Mouse (Mus musculus) E14TG2a.4 (cell line): Measurements from ENCODE around the gene Dcaf4.

ENCODE experiments used
- H3K27me3 ChIP-seq: 2 replicates; pipeline ENCODE4 v1.6.1; 2014; ENCODE audit warnings: low read length, control low read depth; ENCODE audit not compliant: insufficient read depth
- H3K36me3 ChIP-seq: 2 replicates; pipeline ENCODE4 v1.6.1; 2014; ENCODE audit warnings: low read length, control low read depth; ENCODE audit not compliant: insufficient read depth
- H3K4me1 ChIP-seq: replicated peaks from 2 replicates; pipeline ENCODE4 v1.6.1; 2014; ENCODE audit warnings: low read depth, low read length, control low read depth
- H3K4me3 ChIP-seq: replicated peaks from 2 replicates; pipeline ENCODE4 v1.5.1; 2014; ENCODE audit warnings: mild to moderate bottlenecking, low read length
- H3K9me3 ChIP-seq: 2 replicates; pipeline ENCODE4 v1.6.1; 2014; ENCODE audit warnings: low read length, control low read depth
- CTCF ChIP-seq: conservative IDR thresholded peaks from 2 replicates; pipeline ENCODE4 v1.5.1; 2014; ENCODE audit warnings: low read length
- NANOG ChIP-seq: IDR thresholded peaks from 2 replicates; pipeline ENCODE4 v1.6.1; 2014; ENCODE audit warnings: borderline replicate concordance, low read length, mixed read lengths
- POU5F1 ChIP-seq: IDR thresholded peaks from 2 replicates; pipeline ENCODE4 v1.6.1; 2014; ENCODE audit warnings: low read length, borderline replicate concordance

The Dcaf4 gene

DNA sequence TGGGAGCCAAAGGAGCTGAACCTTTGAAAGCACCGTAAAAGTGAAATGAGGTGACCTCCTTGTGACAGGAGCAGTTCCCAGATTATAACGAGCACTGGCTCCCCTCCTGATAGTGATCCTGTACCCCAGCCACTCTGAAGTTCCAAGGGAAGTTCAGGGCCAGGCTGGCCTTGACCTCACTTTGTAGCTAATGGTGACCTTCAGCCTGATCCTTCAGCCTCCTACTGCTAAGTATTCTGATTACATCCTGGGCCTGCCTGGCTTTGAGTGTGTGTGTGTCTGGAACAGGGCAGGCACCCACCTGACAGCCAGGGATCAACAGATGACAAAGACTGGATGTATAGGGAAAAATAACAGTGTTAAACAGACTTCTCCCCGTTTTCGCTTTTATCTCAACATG lies 3.6 kb downstream of the Dcaf4 start:
- TF ChIP-seq CTCF (no peak), NANOG (peak; percentile 69)

DNA sequence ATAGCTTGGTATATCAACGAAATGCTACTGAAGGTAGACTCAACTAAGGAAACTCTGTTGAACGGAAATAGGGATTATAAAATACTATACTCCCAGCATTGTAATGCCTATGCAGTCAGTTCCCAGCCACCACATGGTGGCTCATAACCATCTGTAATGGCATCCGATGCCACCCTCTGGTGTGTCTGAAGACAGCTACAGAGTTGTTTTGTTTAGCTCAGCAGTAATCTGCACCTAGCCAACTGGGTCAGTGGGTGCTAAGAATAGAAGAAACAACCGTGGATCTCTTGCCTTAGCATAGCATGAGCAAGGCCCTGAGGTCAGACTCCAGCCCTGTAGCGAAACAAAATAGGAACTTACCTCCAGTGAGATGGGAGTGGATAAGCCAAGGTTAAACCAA lies 4.1 kb downstream of the Dcaf4 start:
- peaks cover 90% of the 10 kb centered on the region for H3K4me1 ChIP-seq
- TF ChIP-seq CTCF, result no peak
- TF ChIP-seq NANOG, result no peak
- no peak for TF ChIP-seq POU5F1
- H3K9me3 ChIP-seq, result no peaks in the 10 kb centered on the region
- H3K27me3 ChIP-seq, result no peaks in the 10 kb centered on the region
- H3K36me3 ChIP-seq, result peaks cover 42% of the 10 kb centered on the region
- H3K4me3 ChIP-seq, result peak overlapping the region; percentile 59

More for the DNA sequence above, 3.6 kb downstream of the Dcaf4 start:
- Histone ChIP-seq H3K36me3 (peaks cover 38% of the 10 kb centered on the region), H3K4me3 (peak overlapping the region; percentile 59), H3K4me1 (peaks cover 91% of the 10 kb centered on the region), H3K27me3 (no peaks in the 10 kb centered on the region), H3K9me3 (no peaks in the 10 kb centered on the region)

- H3K4me1 ChIP-seq, result peaks cover 83% of the 10 kb centered on the region
- H3K27me3 ChIP-seq, result no peaks in the 10 kb centered on the region
- peaks cover 57% of the 10 kb centered on the region for H3K36me3 ChIP-seq
- TF ChIP-seq NANOG (no peak), CTCF (no peak), POU5F1 (no peak)
- H3K9me3 ChIP-seq, result no peaks in the 10 kb centered on the region
- H3K4me3 ChIP-seq, result peak overlapping the region; percentile 59
Measured at GRCm38 (mm10) chr12:83525822-83526544, 5.7 kb downstream of the Dcaf4 start.

DNA sequence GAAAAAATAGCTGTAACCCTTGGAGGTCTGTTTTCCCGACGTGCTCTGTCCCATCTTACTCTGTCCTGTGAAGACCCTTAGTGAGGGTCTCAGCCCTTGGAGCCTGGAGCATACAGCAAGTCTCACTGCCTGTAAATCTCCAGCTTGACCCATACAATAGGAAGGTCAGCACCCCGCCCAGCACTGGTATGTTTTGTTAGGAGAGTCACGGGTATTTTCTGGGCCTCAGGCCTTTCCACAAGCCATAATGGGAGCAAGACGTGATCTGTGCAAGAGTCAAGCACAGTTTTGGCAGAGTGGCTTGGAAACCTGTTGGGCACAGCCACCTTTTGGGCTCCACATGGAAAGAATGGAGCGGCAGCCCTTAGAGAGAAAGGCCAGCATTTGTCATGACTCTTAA lies 7.5 kb downstream of the Dcaf4 start:
- peak overlapping the region; percentile 30; the same call in 1 of the 2 replicates for H3K4me3 ChIP-seq
- peaks cover 82% of the 10 kb centered on the region for H3K4me1 ChIP-seq
- peaks cover 75% of the 10 kb centered on the region for H3K36me3 ChIP-seq
- H3K27me3 ChIP-seq, result no peaks in the 10 kb centered on the region
- no peak for TF ChIP-seq CTCF
- no peak for TF ChIP-seq POU5F1
- TF ChIP-seq NANOG, result no peak
- no peaks in the 10 kb centered on the region for H3K9me3 ChIP-seq

DNA sequence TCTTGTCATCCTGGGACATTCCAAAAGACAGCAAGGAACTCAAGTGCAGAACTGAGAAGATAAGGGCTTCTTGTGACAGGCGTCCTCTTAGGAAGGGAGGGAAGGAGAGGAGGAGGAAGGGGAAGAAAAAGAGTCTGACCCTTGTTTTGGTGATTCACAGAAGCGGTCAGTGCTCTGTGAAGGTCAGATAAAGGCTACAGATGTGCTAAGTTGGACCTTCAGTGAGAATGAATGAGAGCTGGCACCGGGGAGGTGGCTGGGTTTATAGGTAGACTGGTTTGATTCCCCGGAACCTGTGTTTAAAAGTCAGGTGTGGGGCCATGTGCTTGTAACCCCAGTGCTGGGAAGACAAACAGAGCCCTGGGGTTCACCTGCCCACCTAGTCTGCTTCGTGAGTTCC lies 8.4 kb downstream of the Dcaf4 start:
- TF ChIP-seq POU5F1, result no peak
- no peaks in the 10 kb centered on the region for H3K27me3 ChIP-seq

DNA sequence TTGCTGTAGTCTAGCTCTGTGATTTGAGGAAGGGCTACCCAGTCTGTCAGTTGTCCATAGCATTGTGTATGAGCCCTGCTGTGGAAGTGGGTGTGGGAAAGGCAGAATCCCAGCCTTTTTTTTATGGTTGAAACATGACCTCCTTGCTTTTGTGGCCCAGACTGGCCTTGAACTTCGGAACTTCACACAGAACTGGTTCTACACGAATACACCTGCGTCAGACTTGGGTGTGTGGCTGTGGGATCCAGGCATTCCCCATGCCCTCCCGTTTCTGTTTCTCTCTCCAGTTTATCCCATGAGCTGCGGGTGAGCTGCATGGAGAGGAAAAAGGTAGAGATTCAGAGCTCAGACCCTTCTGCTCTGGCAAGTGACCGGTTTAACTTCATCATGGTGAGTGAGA lies 11.7 kb downstream of the Dcaf4 start:
- Histone ChIP-seq H3K9me3 (no peaks in the 10 kb centered on the region), H3K4me1 (peaks cover 71% of the 10 kb centered on the region), H3K36me3 (peaks cover 94% of the 10 kb centered on the region), H3K4me3 (no peak overlapping the region), H3K27me3 (no peaks in the 10 kb centered on the region)
- no peak for TF ChIP-seq POU5F1
- no peak for TF ChIP-seq CTCF
- no peak for TF ChIP-seq NANOG

More for the DNA sequence above, 8.4 kb downstream of the Dcaf4 start:
- H3K4me3 ChIP-seq, result peak overlapping the region; percentile 30; the same call in 1 of the 2 replicates
- H3K36me3 ChIP-seq, result peaks cover 81% of the 10 kb centered on the region
- H3K4me1 ChIP-seq, result peaks cover 78% of the 10 kb centered on the region
- no peaks in the 10 kb centered on the region for H3K9me3 ChIP-seq

GRCm38 (mm10) chr12:83532966-83533365 lies 12.7 kb downstream of the Dcaf4 start:
- Histone ChIP-seq H3K4me1 (peaks cover 62% of the 10 kb centered on the region), H3K4me3 (no peak overlapping the region), H3K9me3 (no peaks in the 10 kb centered on the region), H3K36me3 (peaks cover 95% of the 10 kb centered on the region), H3K27me3 (no peaks in the 10 kb centered on the region)
- TF ChIP-seq NANOG (no peak), CTCF (no peak), POU5F1 (no peak)

DNA sequence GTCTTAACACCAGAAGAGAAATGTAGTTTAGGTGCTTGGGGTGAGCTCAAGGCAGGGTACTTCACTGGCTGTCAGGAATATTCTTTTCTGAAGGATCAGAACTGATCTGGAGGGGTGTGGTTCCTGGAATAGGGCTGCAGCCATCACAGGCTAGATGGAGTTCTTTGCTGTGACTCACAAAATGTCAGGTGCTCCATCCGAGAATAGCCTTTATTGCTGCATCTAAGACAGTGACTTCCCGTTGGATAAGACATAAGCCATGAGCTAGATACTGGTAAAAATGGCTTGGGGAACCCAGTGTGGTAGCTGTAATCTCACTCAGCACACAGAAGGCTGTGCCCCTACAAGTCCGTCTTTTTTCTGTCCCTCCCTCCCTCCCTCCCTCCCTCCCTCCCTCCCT lies 13.9 kb downstream of the Dcaf4 start:
- Histone ChIP-seq H3K4me1 (peaks cover 49% of the 10 kb centered on the region), H3K4me3 (no peak overlapping the region), H3K36me3 (peaks cover 95% of the 10 kb centered on the region), H3K9me3 (no peaks in the 10 kb centered on the region), H3K27me3 (no peaks in the 10 kb centered on the region)
- TF ChIP-seq NANOG (no peak), POU5F1 (no peak), CTCF (no peak)

- peaks cover 49% of the 10 kb centered on the region for H3K4me1 ChIP-seq
- TF ChIP-seq CTCF (no peak), POU5F1 (no peak), NANOG (no peak)
- H3K9me3 ChIP-seq, result no peaks in the 10 kb centered on the region
- H3K27me3 ChIP-seq, result no peaks in the 10 kb centered on the region
- H3K4me3 ChIP-seq, result no peak overlapping the region
- peaks cover 97% of the 10 kb centered on the region for H3K36me3 ChIP-seq
Measured at GRCm38 (mm10) chr12:83535428-83535827, 15.2 kb downstream of the Dcaf4 start.
